Mouse (Mus musculus) ovary, adult 2 months (tissue): ENCODE results near the gene Rasal2. TPM values are rescaled to one million over a fixed set of nuclear protein-coding genes. Genes with fewer than 3 reads are reported as not detected.

Experiments
- polyA plus RNA-seq: library from polyadenylated mRNA; depleted of rRNA; stranded (reverse); fragments of >200 nt; gene quantifications from 2 replicates; pipeline ENCODE4 v1.2.3, GENCODE M21; 2012; rRNA removed

Gene Rasal2
- 3.2 and 3.5 TPM in 2 replicates for polyA plus RNA-seq

GRCm38 (mm10) chr1:157412454-157413369 is at the start of gene Rasal2:
Gene Rasal2, minus strand, starts transcription at chr1:157412595.

GRCm38 (mm10) chr1:157458421-157459208 is 46.2 kb upstream of the Rasal2 start, which contains the start of gene Cryzl2:
Gene Cryzl2, plus strand, starts transcription at chr1:157458577.

GRCm38 (mm10) chr1:157108580-157108979 is 303.8 kb downstream of the Rasal2 start, which contains the start of gene Tex35:
Gene Tex35, minus strand, starts transcription at chr1:157108680.

Other genes with a start within 250 kb of the Rasal2 start
- 32.4 and 37.3 TPM in 2 replicates for gene Cryzl2, start 46.0 kb upstream of the Rasal2 start, polyA plus RNA-seq
- 4.7 and 5.0 TPM in 2 replicates for gene Sec16b, start 94.1 kb upstream of the Rasal2 start, polyA plus RNA-seq